Mouse (Mus musculus) E14TG2a.4 (cell line): ENCODE data around the gene Arsj.

Source experiments
- CTCF ChIP-seq: conservative IDR thresholded peaks from 2 replicates; pipeline ENCODE4 v1.5.1; 2014; ENCODE audit warnings: low read length
- NANOG ChIP-seq: IDR thresholded peaks from 2 replicates; pipeline ENCODE4 v1.6.1; 2014; ENCODE audit warnings: borderline replicate concordance, low read length, mixed read lengths
- POU5F1 ChIP-seq: IDR thresholded peaks from 2 replicates; pipeline ENCODE4 v1.6.1; 2014; ENCODE audit warnings: low read length, borderline replicate concordance

DNA sequence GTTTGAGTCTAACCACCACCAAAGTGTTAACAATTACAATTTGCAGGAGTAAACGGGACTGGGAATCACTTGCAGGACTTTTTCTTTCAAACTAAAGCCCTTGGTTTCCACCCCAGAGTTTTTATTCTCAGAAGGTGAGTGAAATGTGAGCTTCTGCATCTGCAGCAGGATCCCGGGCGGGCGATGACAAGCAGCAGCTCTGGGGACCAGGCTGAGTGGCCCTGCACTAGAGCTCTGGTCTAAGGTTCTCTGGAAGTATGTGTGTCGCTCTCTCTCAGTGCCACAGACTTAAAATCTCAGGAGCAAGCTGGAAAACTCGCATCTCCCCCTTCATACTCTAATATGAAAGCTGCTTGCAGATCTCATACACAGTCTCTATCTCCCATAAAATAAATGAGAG lies 15.8 kb downstream of the Arsj start:
- TF ChIP-seq CTCF (no peak), POU5F1 (no peak), NANOG (no peak)
